Mouse (Mus musculus): ENCODE measurements around the gene Zdhhc23. TPM values are rescaled to one million over a fixed set of nuclear protein-coding genes. Genes with fewer than 3 reads are reported as not detected.

Gene Zdhhc23
- 0.82 and 1.1 TPM in 2 replicates for total RNA-seq (2021)
- long read RNA-seq, experiment 1, partial matches to known transcripts, result 0 of 1 reads
- long read RNA-seq, experiment 1, other reads (novel, unspliced or antisense), result 1 of 1 reads
- long read RNA-seq, experiment 2, result 0 reads

DNA sequence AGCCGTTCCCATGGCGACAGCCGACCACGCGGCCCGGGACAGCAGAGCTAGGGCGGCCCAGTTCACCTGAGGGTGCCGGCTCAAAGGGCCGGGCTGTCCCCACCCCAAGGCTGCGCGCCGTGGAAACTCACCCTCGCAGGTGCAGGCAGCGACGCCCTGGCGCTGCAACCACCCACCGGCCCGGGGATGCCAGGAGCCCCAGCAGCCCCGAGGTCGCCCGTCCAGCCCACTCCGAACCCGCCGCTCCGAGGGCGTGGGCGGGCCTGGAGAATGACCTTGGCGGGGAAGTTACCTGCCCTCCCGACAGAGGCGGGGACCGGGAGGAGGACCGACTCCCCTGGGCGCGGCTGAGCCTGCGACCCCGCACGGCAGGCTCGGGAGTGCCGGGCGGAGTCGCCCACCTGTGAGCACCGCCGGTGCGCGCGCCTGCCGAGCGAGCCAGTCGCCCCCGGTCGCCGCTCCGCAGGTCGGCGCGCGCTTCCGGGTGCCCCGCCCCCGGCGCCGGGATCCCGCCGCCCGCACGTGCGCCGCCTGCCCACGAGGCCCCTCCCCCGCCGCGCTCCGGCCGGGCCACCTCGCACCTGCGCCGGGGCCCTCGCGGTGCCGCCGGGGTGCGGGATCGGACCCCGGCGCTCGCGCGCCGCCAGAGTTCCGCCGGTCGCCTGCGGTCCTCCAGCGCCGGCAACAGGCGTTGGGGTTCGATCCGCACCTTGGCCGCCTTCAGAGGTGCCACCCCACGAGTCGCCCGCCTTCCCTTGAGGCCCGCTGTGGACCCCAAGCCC is at the start of gene Zdhhc23:
Gene Zdhhc23 (minus strand): TSS at position 464 of the 782 bp plus-strand sequence.
- DNase-seq, result peak; percentile 62

DNA sequence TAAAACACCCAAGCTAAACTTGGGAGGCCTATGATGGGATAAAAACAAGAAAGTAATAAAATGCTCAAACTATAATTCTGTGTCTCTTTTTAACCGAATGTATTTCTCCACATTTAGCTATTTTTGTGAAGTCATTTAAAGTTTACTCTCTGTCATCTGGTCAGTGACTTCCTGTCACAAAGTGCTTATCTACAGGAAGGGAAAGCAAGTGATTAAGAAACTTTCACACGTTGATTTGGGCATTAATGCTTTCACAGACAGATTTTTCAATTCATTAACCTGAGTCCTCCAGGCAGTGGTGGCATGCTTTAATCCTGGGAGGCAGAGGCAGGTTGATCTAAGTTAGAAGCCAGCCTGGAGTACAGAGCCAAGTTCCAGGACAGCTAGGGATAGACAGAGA is 49.7 kb upstream of the Zdhhc23 start:
- no peak for DNase-seq

DNA sequence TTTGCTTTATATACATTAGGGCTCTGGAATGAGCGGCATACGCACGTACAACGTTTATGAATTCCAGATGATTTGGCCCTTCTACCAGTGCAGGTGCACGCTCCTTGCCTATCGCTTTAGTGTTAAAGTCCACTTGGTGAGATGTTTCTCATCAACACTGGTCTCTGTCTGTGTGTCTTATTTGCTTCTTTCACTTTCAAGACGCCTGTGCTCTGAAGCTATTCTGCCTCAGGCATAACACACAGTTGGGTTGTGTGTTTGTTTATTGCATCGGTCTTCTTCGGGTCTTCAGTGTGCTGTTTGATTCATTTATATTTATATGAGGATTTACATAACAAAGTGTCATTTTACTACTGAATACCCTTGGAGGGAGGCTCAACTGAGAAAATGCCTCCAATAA is 47.2 kb upstream of the Zdhhc23 start:
- DNase-seq, result no peak

DNA sequence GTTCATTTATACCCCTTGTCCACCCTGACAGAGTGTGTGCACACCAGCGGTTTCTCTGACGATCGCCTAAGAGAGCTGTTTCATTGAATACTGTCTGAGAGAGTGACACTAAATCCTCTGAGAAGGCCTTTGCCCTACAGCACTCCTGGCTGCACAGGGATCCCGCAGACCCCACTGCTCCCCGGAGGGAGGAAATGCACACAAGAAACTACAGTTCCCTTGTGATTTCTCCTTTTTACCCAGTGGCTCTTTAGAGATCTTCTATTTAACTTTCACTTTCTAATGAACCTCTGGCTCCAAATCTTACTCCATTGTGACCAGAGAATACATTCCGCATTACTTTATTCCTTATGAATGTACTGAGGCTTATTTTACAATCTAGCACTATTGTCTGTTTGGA is 46.6 kb upstream of the Zdhhc23 start:
- DNase-seq, result no peak

DNA sequence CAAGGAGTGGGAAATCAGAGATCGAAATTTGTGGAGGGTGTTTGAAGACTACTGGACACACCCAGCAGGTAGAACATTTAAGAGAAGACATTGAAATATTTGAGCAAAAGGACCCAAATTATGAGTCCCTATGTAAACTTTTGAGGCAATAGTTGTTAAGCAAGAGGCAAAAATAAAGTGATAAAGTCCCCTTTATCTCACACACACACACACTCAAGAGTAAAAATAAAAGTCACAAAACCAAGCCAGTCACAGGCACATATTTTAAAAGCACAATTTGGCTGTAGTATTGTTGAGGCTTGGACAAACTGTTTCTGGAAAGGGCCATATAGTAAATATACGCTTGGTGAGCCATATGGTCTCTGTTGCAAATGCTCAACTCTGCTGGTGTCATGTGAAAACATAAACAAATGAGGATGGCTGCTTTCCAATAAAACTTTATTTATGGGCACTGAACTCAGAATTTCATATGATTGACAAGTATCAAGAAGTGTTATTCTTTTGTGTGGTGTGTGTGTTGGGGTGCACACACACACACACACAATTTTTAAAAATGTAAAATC is 39.5 kb upstream of the Zdhhc23 start:
- no peak for DNase-seq

DNA sequence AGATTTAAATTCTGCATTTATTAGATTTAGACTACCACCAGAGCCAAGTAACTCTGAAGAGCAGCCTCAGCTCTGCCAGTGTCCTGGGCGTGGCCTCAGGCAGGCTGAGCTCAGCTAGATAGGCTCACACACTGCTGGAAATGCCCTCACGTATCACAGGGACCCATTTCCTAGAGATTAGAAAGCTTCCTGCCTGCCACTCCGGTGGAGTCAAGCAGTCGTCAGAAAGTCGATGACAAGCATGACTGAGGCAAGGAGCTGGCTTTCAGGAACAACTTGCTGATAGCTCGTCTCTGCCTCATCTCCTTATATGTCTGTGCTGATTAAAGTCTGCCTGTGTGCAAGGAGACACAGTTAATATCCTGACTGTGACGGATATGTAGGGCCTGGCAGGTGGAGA is 38.8 kb upstream of the Zdhhc23 start:
- DNase-seq, result no peak

DNA sequence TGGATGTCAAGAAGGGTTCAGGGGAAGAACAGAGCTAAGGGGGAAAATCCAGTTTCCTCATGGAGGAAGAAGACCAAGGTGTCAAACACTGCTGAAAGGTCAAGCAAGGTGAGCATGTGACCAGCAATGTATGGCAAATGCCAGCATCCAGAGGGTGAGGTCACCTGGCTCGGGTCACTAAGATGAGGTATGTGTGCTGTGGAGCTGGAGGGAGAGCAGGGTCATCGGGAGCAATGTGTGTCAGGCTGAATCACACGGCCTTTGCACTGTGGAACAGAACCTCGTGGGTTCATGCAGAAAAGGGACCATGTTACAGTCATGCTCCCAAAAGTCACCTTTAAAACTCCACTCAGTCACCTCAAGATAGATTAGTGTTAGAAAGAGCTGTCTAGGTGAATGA is 38.1 kb upstream of the Zdhhc23 start:
- DNase-seq, result no peak

DNA sequence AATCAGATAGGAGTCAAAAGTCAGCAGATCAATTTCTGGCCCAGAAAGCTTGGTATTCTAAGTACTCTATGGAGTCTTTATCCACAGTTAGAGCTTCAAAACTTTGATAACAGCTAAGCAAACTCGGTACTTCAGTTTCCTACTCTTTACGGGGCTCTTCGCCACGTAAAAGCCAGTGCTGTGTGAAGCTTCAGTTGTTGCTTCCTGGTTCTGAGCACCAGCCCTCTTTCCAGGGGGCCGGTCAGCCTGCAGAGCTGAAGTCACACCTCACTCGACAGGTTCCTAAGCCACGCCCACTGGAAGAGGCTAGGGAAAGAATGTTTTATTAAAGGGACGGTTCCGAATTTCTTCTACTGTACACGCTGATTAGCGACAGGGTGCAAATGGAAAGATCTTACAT is 36.6 kb upstream of the Zdhhc23 start:
- peak; percentile 54 for DNase-seq

DNA sequence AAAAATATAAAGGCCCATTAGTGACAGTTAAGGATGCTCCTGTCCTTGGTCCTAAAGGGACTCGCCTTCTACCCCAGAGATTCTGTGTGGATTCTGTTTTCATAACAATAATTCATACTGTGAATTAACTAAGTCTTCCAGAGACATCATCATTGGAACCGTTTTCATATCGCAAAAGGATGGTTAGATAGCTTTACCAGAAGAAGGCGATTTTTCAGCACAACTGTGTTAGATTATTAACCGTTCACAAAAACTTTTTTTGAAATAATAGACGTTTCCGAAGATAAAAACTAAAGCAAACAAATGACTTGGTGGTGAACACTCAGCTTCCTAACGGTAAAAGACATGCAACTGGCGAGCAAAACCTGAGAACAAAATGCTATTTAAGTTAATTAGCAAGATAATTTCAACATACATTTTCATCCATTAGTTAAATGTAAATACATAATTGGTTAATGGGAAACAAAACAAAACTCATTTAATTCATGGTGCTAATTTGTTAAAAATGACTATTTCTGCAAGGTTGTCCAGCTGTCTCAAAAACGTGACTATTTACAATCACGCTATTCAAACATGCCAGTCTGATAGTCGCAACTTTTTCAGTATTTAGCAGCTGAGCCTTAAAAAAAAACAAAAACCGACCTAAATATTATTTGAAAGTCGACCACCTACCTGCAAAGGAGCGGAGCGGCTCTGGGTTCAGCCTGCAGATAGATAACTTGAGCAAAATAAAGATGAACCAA is 36.0 kb upstream of the Zdhhc23 start:
- DNase-seq, result no peak

DNA sequence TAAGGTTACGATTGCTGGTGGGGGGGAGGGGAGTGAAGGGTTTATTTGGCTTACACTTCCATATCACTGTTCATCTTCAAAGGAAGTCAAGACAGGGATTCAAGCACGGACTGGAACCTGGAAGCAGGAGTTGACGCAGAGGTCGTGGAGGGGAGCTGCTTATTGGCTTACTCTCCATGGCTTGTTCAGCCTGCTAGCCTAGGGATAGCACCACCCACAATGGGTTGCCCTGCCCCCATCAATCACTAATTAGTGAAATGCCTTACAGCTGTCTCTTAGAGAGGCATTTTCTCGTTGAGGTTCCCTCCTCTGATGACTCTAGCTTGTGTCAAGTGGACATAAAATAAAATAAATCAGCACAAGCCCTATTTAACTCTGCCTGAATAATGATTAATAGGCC is 31.4 kb upstream of the Zdhhc23 start:
- no peak for DNase-seq

DNA sequence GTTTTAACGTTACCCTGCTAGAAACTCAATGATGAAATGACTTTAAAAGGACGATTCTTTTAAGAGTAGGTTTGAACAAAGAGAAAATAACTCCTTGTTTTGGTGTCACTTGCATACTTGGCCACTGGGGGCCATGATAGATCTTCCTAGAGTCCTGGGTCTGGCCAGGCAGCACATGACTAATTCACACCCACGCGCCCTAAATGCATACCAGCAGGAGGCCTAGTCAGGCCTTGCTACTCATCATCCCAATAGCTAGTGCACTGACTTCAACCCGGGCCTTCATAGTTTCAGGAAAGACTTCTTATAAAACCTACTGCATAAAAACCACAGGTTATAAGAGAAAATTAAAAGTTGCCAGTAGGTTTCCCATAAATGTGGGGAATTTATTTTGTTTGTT is 22.5 kb upstream of the Zdhhc23 start:
- peak; percentile 10 for DNase-seq

DNA sequence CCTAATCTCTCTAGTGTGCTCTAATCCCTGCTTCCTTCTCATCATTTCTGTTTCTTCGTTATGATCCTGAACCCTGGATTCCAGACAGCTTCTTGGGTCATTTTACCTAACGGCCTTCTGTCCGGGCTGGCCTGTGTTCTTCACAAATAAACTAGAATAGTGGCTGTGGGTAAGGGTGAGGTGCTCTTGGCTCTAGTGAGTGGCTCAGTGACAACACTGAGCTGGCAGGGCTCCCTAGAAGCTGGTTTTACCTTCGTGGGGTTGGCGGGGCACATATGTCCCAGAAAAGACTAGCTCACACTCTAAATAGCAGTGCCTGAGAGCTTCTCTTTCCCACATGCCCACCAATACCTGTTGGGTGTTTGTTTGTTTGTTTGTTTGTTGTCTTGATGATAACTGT is 19.9 kb upstream of the Zdhhc23 start:
- DNase-seq, result peak; percentile 27

DNA sequence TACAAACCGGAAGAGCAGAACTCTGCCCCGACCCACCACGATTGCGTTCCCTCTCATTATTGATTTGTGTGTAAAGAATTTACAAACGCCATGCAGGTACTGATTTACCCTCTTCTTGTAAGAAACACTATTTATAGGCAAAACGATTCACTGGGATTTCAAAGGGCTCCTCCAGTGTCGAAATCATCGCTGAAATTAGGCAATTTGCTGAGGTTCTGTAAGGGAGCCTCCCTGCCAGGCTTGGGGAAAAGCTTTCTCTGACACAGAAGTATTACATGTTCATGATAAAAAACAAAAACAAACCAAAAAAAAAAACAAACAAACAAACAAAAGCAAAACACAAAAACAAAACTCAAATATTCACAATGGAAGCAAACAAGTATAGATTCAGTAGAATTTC is 19.5 kb upstream of the Zdhhc23 start:
- DNase-seq, result peak; percentile 35

DNA sequence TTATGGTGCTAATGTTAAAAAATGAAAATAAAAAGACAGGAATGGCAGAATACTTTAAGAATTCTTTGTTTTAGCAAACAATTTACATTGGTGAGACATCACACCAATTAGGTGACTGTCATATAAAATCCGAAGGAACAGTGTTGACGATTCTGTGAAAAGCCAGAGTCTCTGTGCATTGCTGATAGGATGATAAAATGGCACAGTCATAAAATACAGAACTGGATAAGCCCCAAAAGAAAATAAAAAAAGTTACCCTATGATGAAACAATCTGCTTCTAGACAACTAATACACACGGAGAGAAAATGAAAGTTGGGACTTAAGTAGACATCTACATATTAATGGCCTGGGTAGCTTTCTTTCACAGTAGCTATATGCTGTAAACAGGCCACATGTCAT is 15.0 kb upstream of the Zdhhc23 start:
- no peak for DNase-seq

DNA sequence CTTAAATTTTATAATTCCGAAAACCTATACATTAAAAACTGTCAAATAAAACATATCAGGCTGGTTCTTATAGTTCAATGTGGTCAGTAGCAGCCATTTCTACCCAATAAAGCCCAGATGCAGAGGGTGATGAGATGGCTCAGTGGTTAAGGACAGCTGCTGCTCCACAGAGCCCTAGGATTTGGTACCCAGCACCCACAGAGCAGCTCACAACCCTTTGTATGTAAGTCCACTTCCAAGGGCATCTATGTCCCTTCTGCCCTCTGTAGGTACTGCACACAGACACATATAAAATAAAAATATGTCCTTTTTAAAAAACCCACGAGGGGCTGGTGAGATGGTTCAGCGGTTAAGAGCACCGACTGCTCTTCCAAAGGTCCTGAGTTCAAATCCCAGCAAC is 6.7 kb upstream of the Zdhhc23 start:
- DNase-seq, result no peak

DNA sequence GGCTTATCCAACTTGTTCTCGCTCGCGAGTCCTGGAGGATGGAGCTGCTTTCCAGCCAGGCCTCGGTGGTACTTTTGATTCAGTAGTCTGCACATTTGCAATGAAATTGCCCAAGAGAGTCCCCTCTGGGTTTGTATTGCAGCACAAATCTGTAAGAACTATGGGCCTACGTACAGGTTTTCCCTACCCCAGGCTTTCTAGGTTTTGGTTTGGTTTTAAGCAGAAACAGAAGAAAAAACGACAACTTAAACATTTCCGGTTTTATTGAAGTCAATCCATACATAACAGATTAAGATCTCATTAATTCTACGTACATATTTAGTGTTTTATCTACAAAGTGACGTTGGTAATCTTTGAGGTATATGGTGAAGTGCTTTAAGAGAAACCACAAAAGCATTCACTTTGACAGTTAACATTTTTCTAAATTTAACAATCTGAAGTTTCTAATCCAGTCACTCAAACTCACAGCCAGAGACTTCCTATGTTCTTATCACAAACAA is 569 bp upstream of the Zdhhc23 start:
- no peak for DNase-seq

DNA sequence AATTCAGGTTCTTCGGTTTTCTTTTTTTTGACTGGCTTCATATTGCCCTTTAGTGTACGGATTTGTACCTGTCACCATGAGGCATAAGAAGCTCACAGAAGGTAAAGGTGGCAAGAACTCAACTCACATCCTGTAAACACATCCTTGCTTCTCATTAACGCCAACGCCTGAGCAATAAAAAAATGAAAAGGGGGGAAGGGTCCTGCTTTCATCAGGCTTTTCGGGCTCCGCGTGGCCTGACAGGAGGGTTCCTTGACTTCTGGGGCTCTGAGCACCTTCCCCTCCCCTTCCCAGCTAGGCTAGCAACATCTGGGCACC is 622 bp downstream of the Zdhhc23 start:
- no peak for DNase-seq

DNA sequence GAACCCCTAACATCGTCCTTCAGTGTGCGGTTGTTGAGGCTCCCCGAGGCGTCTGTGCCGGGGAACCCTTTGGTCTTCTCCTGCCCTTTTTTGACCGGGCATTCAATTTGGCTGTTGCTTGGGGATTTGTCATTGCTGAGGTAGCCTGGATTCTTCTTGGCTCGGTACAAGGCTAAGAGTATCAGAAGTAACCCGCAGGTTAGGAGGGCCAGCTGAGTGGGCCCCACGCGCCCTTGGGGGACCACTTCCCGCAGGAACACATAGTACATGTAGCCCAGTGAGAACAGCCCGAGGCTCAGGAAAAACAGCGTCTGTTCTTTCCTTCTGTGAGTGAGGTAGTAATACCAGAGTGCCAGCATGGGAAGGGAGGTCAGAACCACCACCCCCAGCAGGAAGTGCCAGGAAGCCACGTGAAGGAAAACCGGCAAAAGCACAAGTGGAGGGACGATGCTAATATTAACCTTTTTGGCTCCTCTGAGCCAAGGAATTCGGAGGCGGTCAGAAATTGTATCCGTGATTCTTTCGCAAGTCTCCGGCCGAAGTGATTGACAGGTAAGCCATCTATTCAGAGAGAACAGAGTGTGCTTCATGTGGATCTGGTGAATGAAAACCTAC is 5.9 kb downstream of the Zdhhc23 start:
- DNase-seq, result no peak

DNA sequence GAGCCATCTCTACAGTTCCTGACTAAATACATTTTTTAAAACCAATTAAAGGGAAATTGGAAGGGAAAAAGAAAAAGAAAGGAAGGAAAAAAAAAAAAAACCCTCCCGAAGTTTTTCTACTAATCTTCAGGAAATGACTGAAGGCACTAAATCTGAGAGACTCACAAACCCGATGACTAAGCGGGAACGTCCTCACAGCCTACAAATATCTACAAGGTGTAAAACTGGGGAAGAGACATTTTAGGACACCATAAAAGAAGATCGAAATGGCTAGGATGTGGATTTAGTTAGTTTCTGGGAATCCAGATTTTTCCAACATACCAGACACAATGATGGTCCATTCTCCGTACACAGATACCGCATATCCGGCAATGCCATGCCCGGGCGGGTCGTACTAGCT is 6.4 kb downstream of the Zdhhc23 start:
- no peak for DNase-seq

DNA sequence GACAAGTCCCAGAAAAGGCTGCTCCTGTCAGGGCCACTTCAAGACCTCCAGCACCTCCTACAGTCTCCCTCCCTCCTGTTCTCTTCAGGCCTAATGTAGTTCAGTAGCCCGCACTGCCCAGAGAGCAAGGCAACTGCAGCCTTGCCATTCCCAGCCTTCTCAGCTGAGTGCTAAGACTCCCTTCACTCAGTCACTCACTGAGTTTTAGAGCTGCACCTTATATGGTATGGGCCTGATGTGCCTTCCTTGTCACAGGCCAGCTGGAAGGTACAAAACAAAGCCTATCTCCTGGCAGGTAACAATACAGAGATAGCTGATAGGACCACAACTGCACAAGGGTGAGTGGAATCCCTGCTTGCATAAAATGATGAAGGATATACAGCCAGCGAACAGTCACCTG is 7.2 kb downstream of the Zdhhc23 start:
- DNase-seq, result no peak

DNA sequence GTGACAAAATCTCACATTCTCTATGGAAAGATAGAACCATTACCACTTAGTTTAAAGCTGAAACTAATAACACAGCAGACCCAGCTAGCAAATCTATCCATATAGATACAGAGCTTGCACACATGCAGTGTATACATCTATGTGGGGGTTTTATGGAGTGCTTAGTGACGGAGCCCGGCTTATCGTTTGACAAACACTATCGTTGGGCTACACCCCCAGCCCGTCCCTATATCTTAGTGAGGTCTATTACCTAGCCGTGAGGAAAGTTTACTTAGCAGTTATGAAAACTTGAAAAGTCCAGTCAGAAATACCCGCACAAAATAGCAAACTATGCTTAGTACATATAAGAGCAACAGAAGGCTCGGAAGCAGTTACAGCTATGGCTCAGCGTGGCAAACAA is 7.8 kb downstream of the Zdhhc23 start:
- no peak for DNase-seq

DNA sequence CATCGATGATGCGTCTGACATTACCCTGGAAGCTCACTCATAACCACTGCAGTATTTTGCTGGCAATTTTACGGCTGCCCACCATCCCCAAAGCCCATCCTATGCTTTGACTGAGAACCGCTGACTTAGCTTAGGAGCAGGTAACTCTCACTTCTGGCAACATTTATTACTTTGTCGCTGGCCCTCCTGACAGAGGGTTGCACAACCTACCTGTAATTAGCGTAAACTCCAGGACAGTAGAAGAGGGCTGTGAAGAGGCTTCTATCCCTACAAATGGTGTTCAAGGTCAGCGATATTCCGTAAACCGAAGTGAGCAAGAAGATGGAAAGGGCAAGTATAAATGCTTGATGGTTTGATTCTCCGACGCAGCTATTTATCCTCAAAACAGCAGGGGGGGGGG is 8.4 kb downstream of the Zdhhc23 start:
- DNase-seq, result no peak

DNA sequence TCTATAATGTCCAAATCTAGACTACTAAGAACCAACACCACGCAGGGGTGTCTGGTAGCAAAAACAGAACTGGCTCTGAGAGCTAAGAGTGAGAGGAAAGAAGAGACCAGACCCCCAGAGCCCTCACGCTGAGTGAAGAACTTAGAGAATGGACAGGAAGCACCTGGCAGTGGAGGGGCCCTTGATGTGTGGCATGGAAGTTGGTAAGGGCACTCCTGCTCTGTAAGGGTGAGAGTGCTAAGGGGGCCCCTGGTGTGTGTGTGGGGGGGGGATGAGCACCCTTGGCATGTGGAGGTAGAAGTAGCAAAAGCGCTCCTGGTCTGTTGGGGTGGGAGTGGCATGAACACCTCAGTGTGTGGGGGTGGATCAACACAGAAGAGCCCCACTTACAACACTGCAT is 9.2 kb downstream of the Zdhhc23 start:
- no peak for DNase-seq

Data from adrenal gland, postnatal 14 days (tissue).